Mouse (Mus musculus) embryonic fibroblast, embryonic 13.5 days (primary cell): ENCODE results near the gene Uggt1.

Source experiments
- CTCF ChIP-seq: IDR thresholded peaks from 2 replicates; pipeline ENCODE4 v1.5.1; 2011; ENCODE audit warnings: mild to moderate bottlenecking, control low read depth, low read length, moderate library complexity, borderline replicate concordance; ENCODE audit not compliant: insufficient read depth
- POLR2A ChIP-seq: IDR thresholded peaks from 2 replicates; pipeline ENCODE4 v1.6.1; 2011; ENCODE audit warnings: low read depth, mild to moderate bottlenecking, control low read depth, low read length, moderate library complexity

- TF ChIP-seq POLR2A (no peak), CTCF (no peak)
Measured at GRCm38 (mm10) chr1:36093741-36094140, 150.8 kb downstream of the Uggt1 start.
